Mouse (Mus musculus) hindbrain, embryonic 11.5 days (tissue): Measurements from ENCODE around the gene Evpl. TPM values are rescaled to one million over a fixed set of nuclear protein-coding genes. Genes with fewer than 3 reads are reported as not detected.

ENCODE experiments used
- ATAC-seq: fragments of 200-750 bp; cut with Nextera tagmentation; 2 replicates; pipeline ENCODE4 v1.8.0; 2017; ENCODE audit warnings: mild to moderate bottlenecking, moderate TSS enrichment, moderate library complexity; ENCODE audit not compliant: low FRiP score
- DNase-seq: peaks from one replicate; pipeline ENCODE4 v3.0.0-alpha.2; 2015; ENCODE audit warnings: low spot score
- H3K27ac ChIP-seq: fragments of 300-500 bp; sonication (generic); 2 replicates; pipeline ENCODE4 v1.5.1; 2014; ENCODE audit warnings: mild to moderate bottlenecking, low read depth, low read length
- H3K27me3 ChIP-seq: fragments of 300-500 bp; sonication (generic); 2 replicates; pipeline ENCODE4 v1.6.1; 2014; ENCODE audit warnings: mild to moderate bottlenecking, low read length, moderate library complexity, mixed read lengths; ENCODE audit not compliant: control insufficient read depth, insufficient read depth
- H3K36me3 ChIP-seq: fragments of 300-500 bp; sonication (generic); 2 replicates; pipeline ENCODE4 v1.6.1; 2014; ENCODE audit warnings: mild to moderate bottlenecking, low read length, moderate library complexity, mixed read lengths; ENCODE audit not compliant: control insufficient read depth, insufficient read depth
- H3K4me1 ChIP-seq: fragments of 300-500 bp; sonication (generic); replicated peaks from 2 replicates; pipeline ENCODE4 v1.6.1; 2014; ENCODE audit warnings: low read length, mixed read lengths; ENCODE audit not compliant: control insufficient read depth, insufficient read depth
- H3K4me2 ChIP-seq: fragments of 300-500 bp; sonication (generic); replicated peaks from 2 replicates; pipeline ENCODE4 v1.6.1; 2014; ENCODE audit warnings: mild to moderate bottlenecking, low read depth, low read length
- H3K4me3 ChIP-seq: fragments of 300-500 bp; sonication (generic); 2 replicates; pipeline ENCODE4 v1.5.1; 2014; ENCODE audit warnings: low read depth, low read length
- H3K9ac ChIP-seq: fragments of 300-500 bp; sonication (generic); 2 replicates; pipeline ENCODE4 v1.6.1; 2014; ENCODE audit warnings: low read depth, low read length
- H3K9me3 ChIP-seq: fragments of 300-500 bp; sonication (generic); 2 replicates; pipeline ENCODE4 v1.6.1; 2016; ENCODE audit warnings: low read length; ENCODE audit not compliant: control insufficient read depth
- WGBS: fragments of 180-500 bp; shearing (Covaris S2); extraction: QIAGEN DNeasy Blood & Tissue Kit; methylation state at CpG from one replicate; pipeline ENCODE4 v1.1.7; 2014; 5-methylcytosine and 5-hydroxymethylcytosine counted together
- polyA plus RNA-seq: library from polyadenylated mRNA; unstranded; fragments of >200 nt; fragmentation: Nextera tagmentation; extraction: Ambion mirVana; gene quantifications from 2 replicates; pipeline ENCODE4 v1.2.1, GENCODE M21; 2014

The Evpl gene
- polyA plus RNA-seq, 1 experiment from 2014 or later, result 0.52 TPM

- Histone ChIP-seq H3K27ac (no peak overlapping the region), H3K9ac (no peak overlapping the region), H3K9me3 (no peaks in the 10 kb centered on the region), H3K4me2 (no peak overlapping the region), H3K27me3 (no peaks in the 10 kb centered on the region), H3K36me3 (peaks cover 26% of the 10 kb centered on the region), H3K4me1 (no peaks in the 10 kb centered on the region), H3K4me3 (no peak overlapping the region)
- ATAC-seq (no peak), DNase-seq (no peak)
- 93% methylated on average over 11 of the region's 11 CpGs for WGBS
Measured at GRCm38 (mm10) chr11:116265352-116265751, 27.5 kb upstream of the Evpl start.

GRCm38 (mm10) chr11:116260259-116260658, 22.4 kb upstream of the Evpl start:
- no peaks in the 10 kb centered on the region for H3K4me1 ChIP-seq
- H3K4me2 ChIP-seq, result no peak overlapping the region
- no peak overlapping the region; the same call in 1 of the 2 replicates for H3K4me3 ChIP-seq
- 91% methylated on average over 7 of the region's 7 CpGs for WGBS
- no peaks in the 10 kb centered on the region for H3K9me3 ChIP-seq
- no peak overlapping the region for H3K9ac ChIP-seq
- H3K27ac ChIP-seq, result no peak overlapping the region
- no peaks in the 10 kb centered on the region for H3K27me3 ChIP-seq
- ATAC-seq (no peak), DNase-seq (no peak)
- H3K36me3 ChIP-seq, result peaks cover 22% of the 10 kb centered on the region

- no peak overlapping the region for H3K4me2 ChIP-seq
- ATAC-seq, result no peak
- no peak overlapping the region for H3K4me3 ChIP-seq
- no peaks in the 10 kb centered on the region for H3K4me1 ChIP-seq
- no peaks in the 10 kb centered on the region for H3K27me3 ChIP-seq
- H3K36me3 ChIP-seq, result peaks cover 22% of the 10 kb centered on the region
- 95% methylated on average over 8 of the region's 8 CpGs for WGBS
- H3K9ac ChIP-seq, result no peak overlapping the region
- no peaks in the 10 kb centered on the region for H3K9me3 ChIP-seq
- no peak overlapping the region for H3K27ac ChIP-seq
- no peak for DNase-seq
Measured at GRCm38 (mm10) chr11:116259461-116259860, 21.6 kb upstream of the Evpl start.

GRCm38 (mm10) chr11:116255982-116256675, 18.3 kb upstream of the Evpl start:
- H3K9ac ChIP-seq, result no peak overlapping the region
- peaks cover 19% of the 10 kb centered on the region for H3K36me3 ChIP-seq
- no peak overlapping the region for H3K27ac ChIP-seq
- H3K27me3 ChIP-seq, result no peaks in the 10 kb centered on the region
- 92% methylated on average over 9 of the region's 9 CpGs for WGBS
- DNase-seq (no peak), ATAC-seq (no peak)
- no peaks in the 10 kb centered on the region for H3K4me1 ChIP-seq
- H3K4me3 ChIP-seq, result no peak overlapping the region
- H3K9me3 ChIP-seq, result no peaks in the 10 kb centered on the region
- no peak overlapping the region for H3K4me2 ChIP-seq

- ATAC-seq, result no peak
- Histone ChIP-seq H3K36me3 (peaks cover 21% of the 10 kb centered on the region), H3K4me2 (no peak overlapping the region)
Measured at GRCm38 (mm10) chr11:116255090-116255981, 17.5 kb upstream of the Evpl start.

GRCm38 (mm10) chr11:116254627-116255026, 16.8 kb upstream of the Evpl start:
- ATAC-seq, result no peak
- H3K36me3 ChIP-seq, result peaks cover 17% of the 10 kb centered on the region
- H3K4me3 ChIP-seq, result no peak overlapping the region
- WGBS, result 90% methylated on average over 9 of the region's 9 CpGs
- H3K4me1 ChIP-seq, result no peaks in the 10 kb centered on the region
- H3K9me3 ChIP-seq, result no peaks in the 10 kb centered on the region
- no peak for DNase-seq
- H3K4me2 ChIP-seq, result no peak overlapping the region
- H3K27ac ChIP-seq, result no peak overlapping the region
- H3K9ac ChIP-seq, result no peak overlapping the region
- H3K27me3 ChIP-seq, result no peaks in the 10 kb centered on the region

More at GRCm38 (mm10) chr11:116255090-116255981, 17.5 kb upstream of the Evpl start:
- no peak for DNase-seq
- Histone ChIP-seq H3K4me1 (no peaks in the 10 kb centered on the region), H3K9ac (no peak overlapping the region), H3K9me3 (no peaks in the 10 kb centered on the region), H3K27me3 (no peaks in the 10 kb centered on the region), H3K27ac (no peak overlapping the region), H3K4me3 (no peak overlapping the region)
- WGBS, result 89% methylated on average over 22 of the region's 22 CpGs

GRCm38 (mm10) chr11:116253076-116253600, 15.3 kb upstream of the Evpl start:
- H3K9me3 ChIP-seq, result no peaks in the 10 kb centered on the region
- no peak overlapping the region for H3K27ac ChIP-seq
- no peak overlapping the region for H3K4me2 ChIP-seq
- H3K4me1 ChIP-seq, result no peaks in the 10 kb centered on the region
- WGBS, result 90% methylated on average over 3 of the region's 3 CpGs
- peaks cover 23% of the 10 kb centered on the region for H3K36me3 ChIP-seq
- H3K27me3 ChIP-seq, result no peaks in the 10 kb centered on the region
- no peak overlapping the region for H3K9ac ChIP-seq
- H3K4me3 ChIP-seq, result no peak overlapping the region
- DNase-seq (no peak), ATAC-seq (no peak)

GRCm38 (mm10) chr11:116250898-116251297, 13.0 kb upstream of the Evpl start:
- DNase-seq, result no peak
- no peak for ATAC-seq
- WGBS, result 91% methylated on average over 8 of the region's 8 CpGs
- Histone ChIP-seq H3K4me2 (no peak overlapping the region), H3K9ac (no peak overlapping the region), H3K36me3 (peaks cover 31% of the 10 kb centered on the region), H3K27ac (no peak overlapping the region), H3K9me3 (no peaks in the 10 kb centered on the region), H3K27me3 (no peaks in the 10 kb centered on the region), H3K4me1 (no peaks in the 10 kb centered on the region), H3K4me3 (no peak overlapping the region)
